Comparison of ENCODE assay signal across 13 mouse cellular contexts in genomic region chr9:83589680-83590467, GRCm38 (mm10). TPM values are rescaled to one million over a fixed set of nuclear protein-coding genes. Genes with fewer than 3 reads are reported as not detected.
DNase-seq lines count a peak whose midpoint lies in the region; ATAC-seq and TF ChIP-seq lines count a peak whose summit lies in the region.
"Had no signal": no experiment of that assay in that cellular context is flagged by ENCODE, and none has a peak within 500 bp of the region (broad histone marks: within the 10 kb centered on the region; RNA-seq: fewer than 3 reads in every experiment).

No protein-coding gene starts in this region.

- no peaks in the 10 kb centered on the region for H3K36me3 ChIP-seq in intestine, embryonic 15.5 days
- H3K36me3 ChIP-seq in intestine, postnatal 0 days (ENCODE audit: control insufficient read depth, insufficient read depth) = no peaks in the 10 kb centered on the region
- no peaks in the 10 kb centered on the region for H3K36me3 ChIP-seq in forebrain, embryonic 13.5 days (ENCODE audit: poor library complexity, severe bottlenecking)
- H3K36me3 ChIP-seq in hindbrain, embryonic 16.5 days (ENCODE audit: control insufficient read depth, insufficient read depth, low read length) = no peaks in the 10 kb centered on the region
- H3K36me3 ChIP-seq in midbrain, embryonic 16.5 days (ENCODE audit: control insufficient read depth, insufficient read depth, low read length) = no peaks in the 10 kb centered on the region
- H3K36me3 ChIP-seq: embryonic facial prominence, embryonic 13.5 days; heart, embryonic 10.5 days had no signal

- no peak overlapping the region for H3K27ac ChIP-seq in intestine, embryonic 15.5 days
- H3K27ac ChIP-seq in intestine, postnatal 0 days (ENCODE audit: low read depth, low read length) = no peak overlapping the region
- peak overlapping the region; percentile 33 for H3K27ac ChIP-seq in forebrain, embryonic 13.5 days
- H3K27ac ChIP-seq in hindbrain, embryonic 16.5 days (ENCODE audit: low read depth, low read length) = peak overlapping the region; percentile 66
- peak overlapping the region; percentile 66 for H3K27ac ChIP-seq in midbrain, embryonic 16.5 days (ENCODE audit: low read length)
- H3K27ac ChIP-seq: embryonic facial prominence, embryonic 13.5 days; heart, embryonic 10.5 days had no signal

- no peak for TF ChIP-seq CTCF in intestine, postnatal 0 days (IDR thresholded peaks at IDR 0.05; ENCODE audit: low read depth)

- intact Hi-C loops in heart, postnatal 14 days (cut with DNase I) = no loop called here

- H3K4me1 ChIP-seq in intestine, embryonic 15.5 days (replicated peaks) = peaks cover 5% of the 10 kb centered on the region; the same call in 1 of the 2 replicates
- no peaks in the 10 kb centered on the region for H3K4me1 ChIP-seq in intestine, postnatal 0 days (replicated peaks; ENCODE audit: control insufficient read depth, insufficient read depth, low read length)
- H3K4me1 ChIP-seq in forebrain, embryonic 13.5 days = peaks cover 9% of the 10 kb centered on the region; the same call in 1 of the 2 replicates
- peaks cover 7% of the 10 kb centered on the region; the same call in 1 of the 2 replicates for H3K4me1 ChIP-seq in hindbrain, embryonic 16.5 days (ENCODE audit: control insufficient read depth, insufficient read depth, low read depth, low read length)
- peaks cover 9% of the 10 kb centered on the region; the same call in 1 of the 2 replicates for H3K4me1 ChIP-seq in midbrain, embryonic 16.5 days (ENCODE audit: control insufficient read depth, insufficient read depth, low read length)

- WGBS in intestine, embryonic 15.5 days = 52% methylated on average over 14 of the region's 14 CpGs
- WGBS in intestine, postnatal 0 days = 57% methylated on average over 14 of the region's 14 CpGs
- 58% methylated on average over 14 of the region's 14 CpGs for WGBS in forebrain, embryonic 13.5 days
- WGBS in hindbrain, embryonic 16.5 days = 52% methylated on average over 14 of the region's 14 CpGs
- WGBS in midbrain, embryonic 16.5 days = 42% methylated on average over 14 of the region's 14 CpGs

- no peak overlapping the region for H3K4me2 ChIP-seq in intestine, embryonic 15.5 days (replicated peaks)
- H3K4me2 ChIP-seq in intestine, postnatal 0 days (replicated peaks; ENCODE audit: low read depth) = no peak overlapping the region
- H3K4me2 ChIP-seq in forebrain, embryonic 13.5 days = no peak overlapping the region
- H3K4me2 ChIP-seq in hindbrain, embryonic 16.5 days (ENCODE audit: low read length) = no peak overlapping the region
- no peak overlapping the region for H3K4me2 ChIP-seq in midbrain, embryonic 16.5 days (ENCODE audit: low read length)
- H3K4me2 ChIP-seq: embryonic facial prominence, embryonic 13.5 days had no signal

- H3K4me3 ChIP-seq in intestine, embryonic 15.5 days (replicated peaks) = no peak overlapping the region
- H3K4me3 ChIP-seq in intestine, postnatal 0 days (ENCODE audit: low read depth, low read length) = no peak overlapping the region
- no peak overlapping the region for H3K4me3 ChIP-seq in forebrain, embryonic 13.5 days
- no peak overlapping the region for H3K4me3 ChIP-seq in hindbrain, embryonic 16.5 days (ENCODE audit: low read length)
- no peak overlapping the region for H3K4me3 ChIP-seq in midbrain, embryonic 16.5 days (ENCODE audit: low read depth, low read length)
- H3K4me3 ChIP-seq: embryonic facial prominence, embryonic 13.5 days; heart, embryonic 10.5 days had no signal

- H3K9ac ChIP-seq in intestine, embryonic 15.5 days = no peak overlapping the region
- no peak overlapping the region for H3K9ac ChIP-seq in intestine, postnatal 0 days (ENCODE audit: low read depth, low read length)
- H3K9ac ChIP-seq in forebrain, embryonic 13.5 days = no peak overlapping the region
- peak overlapping the region; percentile 17 for H3K9ac ChIP-seq in hindbrain, embryonic 16.5 days (ENCODE audit: low read depth, low read length)
- H3K9ac ChIP-seq in midbrain, embryonic 16.5 days (ENCODE audit: low read depth, low read length) = no peak overlapping the region; the same call in 1 of the 2 replicates
- H3K9ac ChIP-seq: embryonic facial prominence, embryonic 13.5 days had no signal

- ATAC-seq in intestine, embryonic 15.5 days = 0 out of 2 replicates have a peak, but pooled peaks have one; percentile 41
- no peak for ATAC-seq in intestine, postnatal 0 days
- peak; percentile 81 for ATAC-seq in forebrain, embryonic 13.5 days
- ATAC-seq in hindbrain, embryonic 16.5 days = peak; percentile 73
- ATAC-seq in midbrain, embryonic 16.5 days = peak; percentile 79

- H3K27me3 ChIP-seq in intestine, embryonic 15.5 days (replicated peaks) = no peaks in the 10 kb centered on the region
- H3K27me3 ChIP-seq in intestine, postnatal 0 days (replicated peaks; ENCODE audit: control insufficient read depth, insufficient read depth, low read length) = no peaks in the 10 kb centered on the region
- no peaks in the 10 kb centered on the region for H3K27me3 ChIP-seq in forebrain, embryonic 13.5 days
- H3K27me3 ChIP-seq in hindbrain, embryonic 16.5 days (replicated peaks; ENCODE audit: control insufficient read depth, insufficient read depth, low read length) = no peaks in the 10 kb centered on the region
- H3K27me3 ChIP-seq in midbrain, embryonic 16.5 days (ENCODE audit: control insufficient read depth, insufficient read depth, low read depth, low read length) = no peaks in the 10 kb centered on the region
- H3K27me3 ChIP-seq: embryonic facial prominence, embryonic 13.5 days had no signal

- no peaks in the 10 kb centered on the region for H3K9me3 ChIP-seq in intestine, embryonic 15.5 days
- H3K9me3 ChIP-seq in intestine, postnatal 0 days (ENCODE audit: control insufficient read depth) = no peaks in the 10 kb centered on the region
- no peaks in the 10 kb centered on the region for H3K9me3 ChIP-seq in forebrain, embryonic 13.5 days (replicated peaks)
- no peaks in the 10 kb centered on the region for H3K9me3 ChIP-seq in hindbrain, embryonic 16.5 days (ENCODE audit: control insufficient read depth, low read length)
- H3K9me3 ChIP-seq in midbrain, embryonic 16.5 days (replicated peaks; ENCODE audit: control insufficient read depth, low read length, poor library complexity, severe bottlenecking) = no peaks in the 10 kb centered on the region
- H3K9me3 ChIP-seq: embryonic facial prominence, embryonic 13.5 days; heart, embryonic 10.5 days had no signal

- no peak for DNase-seq in urinary bladder, postnatal 25 days (ENCODE audit: low spot score)
- DNase-seq in adrenal gland, postnatal 36 days = no peak
- no peak for DNase-seq in heart, postnatal 14 days
- DNase-seq: adrenal gland, adult 8-10 months; kidney, adult 2 months; spleen, adult 18-20 months had no signal

RNA-seq across cellular contexts. Expression of gene Sh3bgrl2, which starts 41.7 kb away (rescaled TPM):
- 18.0 and 20.8 TPM in 2 replicates for polyA plus RNA-seq in intestine, embryonic 15.5 days (2015; fragmentation: Nextera tagmentation; extraction: Ambion mirVana)
- polyA plus RNA-seq in intestine, postnatal 0 days (2015; fragmentation: Nextera tagmentation; extraction: Ambion mirVana) = 19.1 and 21.7 TPM in 2 replicates
- 12.7 and 16.9 TPM in 2 replicates for polyA plus RNA-seq in forebrain, embryonic 13.5 days (2015; fragmentation: Nextera tagmentation; extraction: Ambion mirVana)
- polyA plus RNA-seq in hindbrain, embryonic 16.5 days (2015; fragmentation: Nextera tagmentation; extraction: Ambion mirVana) = 9.1 and 10.6 TPM in 2 replicates
- 8.4 and 10.3 TPM in 2 replicates for polyA plus RNA-seq in midbrain, embryonic 16.5 days (2015; fragmentation: Nextera tagmentation; extraction: Ambion mirVana)
- 10 to 100 TPM; 19.0 to 23.5 TPM for total RNA-seq in adrenal gland, postnatal 36 days (2021)
- total RNA-seq in heart, postnatal 14 days (2021) = 1 to 10 TPM; 7.2 TPM

Comparison
In these comparisons a context has a peak if more than half of its experiments do, and no peak if none do; other contexts are left out.
1. H3K27ac ChIP-seq: peak in forebrain, embryonic 13.5 days (single experiment), hindbrain, embryonic 16.5 days (single experiment) and midbrain, embryonic 16.5 days (single experiment); none in intestine, embryonic 15.5 days (single experiment) and intestine, postnatal 0 days (single experiment).